ENCODE assay signal across 8 mouse cellular contexts in genomic region chr1:155233378-155233777, GRCm38 (mm10). TPM values are rescaled to one million over a fixed set of nuclear protein-coding genes. Genes with fewer than 3 reads are reported as not detected.
A peak's percentile ranks its signal among the peaks of the same experiment; 100 is the strongest.
DNase-seq lines count a peak whose midpoint lies in the region; ATAC-seq and TF ChIP-seq lines count a peak whose summit lies in the region.

No protein-coding gene starts in this region.

- TF ChIP-seq CTCF in cortical plate, adult 2 months (IDR thresholded peaks at IDR 0.05; ENCODE audit: extremely low read depth, insufficient read depth, low read length) = no peak

- peak overlapping the region; percentile 49 for H3K4me2 ChIP-seq in heart, embryonic 16.5 days (ENCODE audit: low read depth, low read length)
- H3K4me2 ChIP-seq in forebrain, embryonic 11.5 days (ENCODE audit: low read depth, low read length, severe bottlenecking) = no peak overlapping the region

- intact Hi-C loops in heart, postnatal 25 days (cut with DNase I) = no loop called here

- H3K36me3 ChIP-seq in heart, embryonic 16.5 days (ENCODE audit: control insufficient read depth, insufficient read depth) = peaks cover 2% of the 10 kb centered on the region; the same call in 1 of the 2 replicates
- no peaks in the 10 kb centered on the region for H3K36me3 ChIP-seq in forebrain, embryonic 11.5 days (ENCODE audit: control insufficient read depth, insufficient read depth, low read length)

- no peak for ATAC-seq in heart, embryonic 16.5 days (replicated peaks; ENCODE audit: extremely low read depth, insufficient read depth, low FRiP score)
- ATAC-seq in forebrain, embryonic 11.5 days (replicated peaks; ENCODE audit: low FRiP score) = no peak
- peak; percentile 15; the same call in 1 of the 2 replicates for ATAC-seq in megakaryocyte progenitor cell, adult 5-6 weeks (replicated peaks; ENCODE audit: poor library complexity)
- no peak for ATAC-seq in CD4-positive, CD25-positive, alpha-beta regulatory T cell, adult 4 months

- H3K4me1 ChIP-seq in heart, embryonic 16.5 days (ENCODE audit: control insufficient read depth, insufficient read depth, low read length) = peaks cover 78% of the 10 kb centered on the region
- peaks cover 29% of the 10 kb centered on the region for H3K4me1 ChIP-seq in cortical plate, adult 2 months (ENCODE audit: control insufficient read depth, insufficient read depth, low read length)
- H3K4me1 ChIP-seq in forebrain, embryonic 11.5 days (replicated peaks; ENCODE audit: control insufficient read depth, insufficient read depth, low read length) = peaks cover 42% of the 10 kb centered on the region

- no peak overlapping the region; the same call in 1 of the 2 replicates for H3K4me3 ChIP-seq in heart, embryonic 16.5 days (ENCODE audit: low read length)
- H3K4me3 ChIP-seq in cortical plate, adult 2 months (ENCODE audit: insufficient read depth, low read length) = no peak overlapping the region
- H3K4me3 ChIP-seq in forebrain, embryonic 11.5 days (ENCODE audit: low read depth, low read length) = no peak overlapping the region

- DNase-seq in heart, postnatal 25 days (ENCODE audit: low spot score) = no peak
- DNase-seq in forebrain, embryonic 11.5 days (ENCODE audit: low spot score) = no peak
- DNase-seq in urinary bladder, adult 2 months (ENCODE audit: low spot score) = no peak
- no peak for DNase-seq in Muller cell, postnatal 12 days (ENCODE audit: inconsistent ontology term)

- no peak for TF ChIP-seq POLR2A in cortical plate, adult 2 months (IDR thresholded peaks at IDR 0.05; ENCODE audit: extremely low read depth, insufficient read depth, low read length)

- H3K27me3 ChIP-seq in heart, embryonic 16.5 days (ENCODE audit: control insufficient read depth, insufficient read depth, low read length) = no peaks in the 10 kb centered on the region
- no peaks in the 10 kb centered on the region for H3K27me3 ChIP-seq in forebrain, embryonic 11.5 days (ENCODE audit: control insufficient read depth, insufficient read depth, low read length)

- H3K9me3 ChIP-seq in heart, embryonic 16.5 days (replicated peaks; ENCODE audit: control insufficient read depth, low read length) = no peaks in the 10 kb centered on the region
- no peaks in the 10 kb centered on the region for H3K9me3 ChIP-seq in forebrain, embryonic 11.5 days (ENCODE audit: control insufficient read depth, low read length)

- WGBS in heart, embryonic 16.5 days = 52% methylated on average over 9 of the region's 9 CpGs
- WGBS in forebrain, embryonic 11.5 days = 87% methylated on average over 9 of the region's 9 CpGs

- H3K9ac ChIP-seq in heart, embryonic 16.5 days (ENCODE audit: low read length) = peak overlapping the region; percentile 56
- no peak overlapping the region for H3K9ac ChIP-seq in forebrain, embryonic 11.5 days (ENCODE audit: low read length)

- H3K27ac ChIP-seq in heart, embryonic 16.5 days (ENCODE audit: low read length) = peak overlapping the region; percentile 99
- H3K27ac ChIP-seq in cortical plate, adult 2 months (ENCODE audit: insufficient read depth, low read length) = peak overlapping the region; percentile 94
- H3K27ac ChIP-seq in forebrain, embryonic 11.5 days (ENCODE audit: low read depth, low read length) = peak overlapping the region; percentile 70

RNA-seq across cellular contexts. Expression of gene BC034090, which starts 10.9 kb away (rescaled TPM):
- polyA plus RNA-seq in heart, embryonic 16.5 days (2015; fragmentation: Nextera tagmentation; extraction: Ambion mirVana) = 9.1 and 10.9 TPM in 2 replicates
- 10 to 100 TPM; 38.0 to 41.4 TPM for total RNA-seq in heart, postnatal 25 days (2021)
- polyA plus RNA-seq in cortical plate, adult 2 months (2012; rRNA removed) = 13.2 and 14.2 TPM in 2 replicates
- 3.2 and 3.3 TPM in 2 replicates for polyA plus RNA-seq in forebrain, embryonic 11.5 days (2014; fragmentation: Nextera tagmentation; extraction: Ambion mirVana)
- total RNA-seq in megakaryocyte progenitor cell, adult 5-6 weeks (2015) = 0.07 TPM in 1 of 2 replicates, not detected in the other
- 0.20 TPM in 1 of 2 replicates, not detected in the other for total RNA-seq in megakaryocyte progenitor cell, adult 5-6 weeks (2017)
- polyA plus RNA-seq in urinary bladder, adult 2 months (2012; rRNA removed) = 20.0 and 21.4 TPM in 2 replicates
- polyA plus RNA-seq in CD4-positive, CD25-positive, alpha-beta regulatory T cell, adult 4 months (2017; shearing (Covaris generic)) = under 1 TPM; 0.29 to 0.32 TPM
